Mouse (Mus musculus): ENCODE measurements around the gene Dusp15. TPM values are rescaled to one million over a fixed set of nuclear protein-coding genes. Genes with fewer than 3 reads are reported as not detected.

Gene Dusp15
- polyA plus RNA-seq, 1 experiment = 0.36 TPM

GRCm38 (mm10) chr2:152913471-152913870 lies 38.0 kb downstream of the Dusp15 start:
- Histone ChIP-seq H3K27me3 (ENCODE audit: control insufficient read depth, insufficient read depth, low read length, poor library complexity, severe bottlenecking) (no peaks in the 10 kb centered on the region), H3K36me3 (ENCODE audit: control insufficient read depth, insufficient read depth, low read length, poor library complexity, severe bottlenecking) (no peaks in the 10 kb centered on the region), H3K4me3 (ENCODE audit: low read depth, low read length) (no peak overlapping the region), H3K27ac (ENCODE audit: insufficient read depth, low read length) (no peak overlapping the region), H3K9ac (ENCODE audit: low read depth, poor library complexity, severe bottlenecking) (no peak overlapping the region), H3K4me1 (ENCODE audit: control insufficient read depth, insufficient read depth, low read length) (no peaks in the 10 kb centered on the region), H3K9me3 (replicated peaks; ENCODE audit: control insufficient read depth, insufficient read depth, low read length, poor library complexity, severe bottlenecking) (no peaks in the 10 kb centered on the region)
- TF ChIP-seq EP300 (IDR thresholded peaks at IDR 0.05; ENCODE audit: insufficient read depth, low read depth, low read length) (no peak), POLR2A (IDR thresholded peaks at IDR 0.05; ENCODE audit: insufficient read depth, low read length) (no peak), CTCF (IDR thresholded peaks at IDR 0.05; ENCODE audit: low read depth, low read length) (no peak)

DNA sequence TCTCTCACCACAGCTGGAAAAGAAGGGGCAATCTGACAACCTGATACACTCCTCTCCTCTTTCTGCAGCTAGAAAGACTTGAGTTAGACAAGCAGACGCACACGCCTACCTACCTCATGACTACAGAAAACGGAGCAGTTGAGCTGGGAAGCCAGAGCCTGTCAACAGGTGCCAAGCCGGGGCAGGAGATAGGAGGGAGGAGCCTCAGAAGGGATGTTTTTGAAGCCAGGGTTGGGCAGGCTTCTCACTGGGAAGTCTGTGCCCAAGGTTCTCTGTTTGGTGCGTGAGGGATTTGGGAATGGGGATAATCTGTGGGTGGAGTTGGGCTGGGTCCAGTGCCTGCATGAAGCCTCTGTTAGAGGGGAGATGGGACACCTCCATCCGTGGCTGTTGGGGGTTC lies 40.1 kb downstream of the Dusp15 start:
- no peaks in the 10 kb centered on the region for H3K4me1 ChIP-seq (ENCODE audit: control insufficient read depth, insufficient read depth, low read length)
- H3K9me3 ChIP-seq (replicated peaks; ENCODE audit: control insufficient read depth, insufficient read depth, low read length, poor library complexity, severe bottlenecking) = no peaks in the 10 kb centered on the region
- H3K36me3 ChIP-seq (ENCODE audit: control insufficient read depth, insufficient read depth, low read length, poor library complexity, severe bottlenecking) = no peaks in the 10 kb centered on the region
- no peaks in the 10 kb centered on the region for H3K27me3 ChIP-seq (ENCODE audit: control insufficient read depth, insufficient read depth, low read length, poor library complexity, severe bottlenecking)
- no peak overlapping the region for H3K27ac ChIP-seq (ENCODE audit: insufficient read depth, low read length)
- no peak overlapping the region for H3K4me3 ChIP-seq (ENCODE audit: low read depth, low read length)
- TF ChIP-seq POLR2A (IDR thresholded peaks at IDR 0.05; ENCODE audit: insufficient read depth, low read length) (no peak), EP300 (IDR thresholded peaks at IDR 0.05; ENCODE audit: insufficient read depth, low read depth, low read length) (no peak), CTCF (IDR thresholded peaks at IDR 0.05; ENCODE audit: low read depth, low read length) (no peak)
- H3K9ac ChIP-seq (ENCODE audit: low read depth, poor library complexity, severe bottlenecking) = no peak overlapping the region

- Histone ChIP-seq H3K27me3 (ENCODE audit: control insufficient read depth, insufficient read depth, low read length, poor library complexity, severe bottlenecking) (no peaks in the 10 kb centered on the region), H3K9me3 (replicated peaks; ENCODE audit: control insufficient read depth, insufficient read depth, low read length, poor library complexity, severe bottlenecking) (no peaks in the 10 kb centered on the region), H3K36me3 (ENCODE audit: control insufficient read depth, insufficient read depth, low read length, poor library complexity, severe bottlenecking) (no peaks in the 10 kb centered on the region), H3K27ac (ENCODE audit: insufficient read depth, low read length) (no peak within 1 kb of the TSS), H3K4me1 (ENCODE audit: control insufficient read depth, insufficient read depth, low read length) (no peaks in the 10 kb centered on the region), H3K9ac (ENCODE audit: low read depth, poor library complexity, severe bottlenecking) (no peak within 1 kb of the TSS), H3K4me3 (ENCODE audit: low read depth, low read length) (no peak within 1 kb of the TSS)
- TF ChIP-seq POLR2A (IDR thresholded peaks at IDR 0.05; ENCODE audit: insufficient read depth, low read length) (no peak), EP300 (IDR thresholded peaks at IDR 0.05; ENCODE audit: insufficient read depth, low read depth, low read length) (no peak), CTCF (IDR thresholded peaks at IDR 0.05; ENCODE audit: low read depth, low read length) (no peak)
These were observed 40.5 kb downstream of the Dusp15 start, which contains the start of gene Mylk2 for GRCm38 (mm10) chr2:152911031-152911430. Gene Mylk2, plus strand, starts transcription at chr2:152911352.

GRCm38 (mm10) chr2:152909848-152910247 lies 41.6 kb downstream of the Dusp15 start:
- Histone ChIP-seq H3K4me1 (ENCODE audit: control insufficient read depth, insufficient read depth, low read length) (peaks cover 4% of the 10 kb centered on the region), H3K4me3 (ENCODE audit: low read depth, low read length) (no peak overlapping the region), H3K9ac (ENCODE audit: low read depth, poor library complexity, severe bottlenecking) (no peak overlapping the region), H3K27ac (ENCODE audit: insufficient read depth, low read length) (no peak overlapping the region), H3K27me3 (ENCODE audit: control insufficient read depth, insufficient read depth, low read length, poor library complexity, severe bottlenecking) (no peaks in the 10 kb centered on the region), H3K36me3 (ENCODE audit: control insufficient read depth, insufficient read depth, low read length, poor library complexity, severe bottlenecking) (no peaks in the 10 kb centered on the region), H3K9me3 (replicated peaks; ENCODE audit: control insufficient read depth, insufficient read depth, low read length, poor library complexity, severe bottlenecking) (no peaks in the 10 kb centered on the region)
- TF ChIP-seq POLR2A (IDR thresholded peaks at IDR 0.05; ENCODE audit: insufficient read depth, low read length) = no peak
- TF ChIP-seq CTCF (IDR thresholded peaks at IDR 0.05; ENCODE audit: low read depth, low read length) = no peak
- TF ChIP-seq EP300 (IDR thresholded peaks at IDR 0.05; ENCODE audit: insufficient read depth, low read depth, low read length) = no peak

DNA sequence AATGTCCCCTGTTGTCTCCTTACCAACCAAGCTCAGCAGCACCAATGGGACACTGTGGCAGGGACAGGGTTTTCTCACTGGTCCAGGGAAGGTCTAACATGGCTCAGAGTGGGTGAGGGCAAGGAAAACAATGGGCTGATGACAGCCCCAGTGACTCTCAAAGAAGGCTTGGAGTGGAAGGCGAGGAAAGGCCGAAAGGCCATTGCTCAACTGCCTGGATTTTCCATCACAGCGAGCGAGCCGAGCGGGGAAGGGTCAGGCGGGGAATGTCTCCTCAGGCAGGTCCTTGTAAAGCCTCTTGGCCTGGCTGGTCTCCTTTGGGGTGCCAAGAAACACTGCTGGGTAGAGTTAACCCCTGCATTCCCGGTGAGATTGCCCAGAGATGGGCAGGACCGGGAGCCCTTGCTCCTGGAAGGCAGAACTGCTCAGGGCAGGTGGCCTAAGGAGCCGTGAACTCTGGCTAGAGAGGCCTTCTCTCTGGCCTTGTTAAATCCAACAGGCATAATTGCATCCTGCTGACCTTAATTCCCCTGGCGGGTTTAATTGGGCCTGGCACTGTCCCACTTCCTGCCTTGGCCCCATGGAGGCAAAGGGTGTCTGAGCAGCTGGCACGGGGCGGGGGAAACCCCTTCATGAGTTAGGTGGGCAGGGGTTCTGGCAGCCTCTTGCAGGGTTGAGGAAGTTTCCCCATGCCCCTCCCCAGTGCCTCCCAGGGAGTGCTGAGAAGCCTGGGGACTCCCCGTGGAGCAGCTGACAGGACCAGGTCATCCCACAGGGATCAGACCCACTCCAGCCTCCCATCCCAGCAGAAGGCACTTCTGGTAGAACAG lies 44.2 kb downstream of the Dusp15 start:
- Histone ChIP-seq H3K4me1 (ENCODE audit: control insufficient read depth, insufficient read depth, low read length) (peaks cover 4% of the 10 kb centered on the region), H3K9ac (ENCODE audit: low read depth, poor library complexity, severe bottlenecking) (no peak overlapping the region), H3K4me3 (ENCODE audit: low read depth, low read length) (no peak overlapping the region), H3K27ac (ENCODE audit: insufficient read depth, low read length) (no peak overlapping the region), H3K9me3 (replicated peaks; ENCODE audit: control insufficient read depth, insufficient read depth, low read length, poor library complexity, severe bottlenecking) (no peaks in the 10 kb centered on the region), H3K36me3 (ENCODE audit: control insufficient read depth, insufficient read depth, low read length, poor library complexity, severe bottlenecking) (no peaks in the 10 kb centered on the region), H3K27me3 (ENCODE audit: control insufficient read depth, insufficient read depth, low read length, poor library complexity, severe bottlenecking) (no peaks in the 10 kb centered on the region)
- no peak for TF ChIP-seq POLR2A (IDR thresholded peaks at IDR 0.05; ENCODE audit: insufficient read depth, low read length)
- TF ChIP-seq CTCF (IDR thresholded peaks at IDR 0.05; ENCODE audit: low read depth, low read length) = no peak
- TF ChIP-seq EP300 (IDR thresholded peaks at IDR 0.05; ENCODE audit: insufficient read depth, low read depth, low read length) = no peak

Data from ES-Bruce4 (cell line).